Mouse (Mus musculus) frontal cortex, postnatal 25 days (tissue): ENCODE data around the gene Nfil3.
A peak's percentile ranks its signal among the peaks of the same experiment; 100 is the strongest.

Experiments used
- DNase-seq, 2 experiments: peaks; one replicate each; pipeline ENCODE4 v3.0.0; 2022; ENCODE audit warnings: low spot score in 2 of 2

Gene Nfil3

GRCm38 (mm10) chr13:52981441-52982281 lies 788 bp upstream of the Nfil3 start:
- DNase-seq = peak; percentile 18 to 26

- peak; percentile 62 to 66 for DNase-seq
Observed at GRCm38 (mm10) chr13:52980211-52980950, 492 bp downstream of the Nfil3 start.

GRCm38 (mm10) chr13:52979331-52980051 lies 1.4 kb downstream of the Nfil3 start:
- peak; percentile 13 to 19 for DNase-seq

- DNase-seq = peak in 1 of 2 experiments; percentile 13
Observed at GRCm38 (mm10) chr13:52978321-52978981, 2.4 kb downstream of the Nfil3 start.

GRCm38 (mm10) chr13:52977757-52978156 lies 3.1 kb downstream of the Nfil3 start:
- no peak for DNase-seq

GRCm38 (mm10) chr13:52977221-52977609 lies 3.7 kb downstream of the Nfil3 start:
- no peak for DNase-seq

- no peak for DNase-seq
Observed at GRCm38 (mm10) chr13:52976510-52977220, 4.2 kb downstream of the Nfil3 start.

GRCm38 (mm10) chr13:52976130-52976509 lies 4.8 kb downstream of the Nfil3 start:
- DNase-seq = no peak

GRCm38 (mm10) chr13:52974676-52975075 lies 6.2 kb downstream of the Nfil3 start:
- no peak for DNase-seq

GRCm38 (mm10) chr13:52973427-52973826 lies 7.4 kb downstream of the Nfil3 start:
- DNase-seq = no peak

GRCm38 (mm10) chr13:52972626-52973025 lies 8.2 kb downstream of the Nfil3 start:
- no peak for DNase-seq

- DNase-seq = no peak
Observed at GRCm38 (mm10) chr13:52970876-52971275, 10.0 kb downstream of the Nfil3 start.

- DNase-seq = no peak
Observed at GRCm38 (mm10) chr13:52962922-52963321, 18.0 kb downstream of the Nfil3 start.

GRCm38 (mm10) chr13:52962361-52962760 lies 18.5 kb downstream of the Nfil3 start:
- DNase-seq = no peak

GRCm38 (mm10) chr13:52953779-52954553 lies 26.9 kb downstream of the Nfil3 start:
- DNase-seq = no peak

GRCm38 (mm10) chr13:52949211-52949610 lies 31.7 kb downstream of the Nfil3 start:
- no peak for DNase-seq

- no peak for DNase-seq
Observed at GRCm38 (mm10) chr13:52947545-52947944, 33.3 kb downstream of the Nfil3 start.

GRCm38 (mm10) chr13:52945769-52946168 lies 35.1 kb downstream of the Nfil3 start:
- no peak for DNase-seq

- no peak for DNase-seq
Observed at GRCm38 (mm10) chr13:52944116-52944515, 36.8 kb downstream of the Nfil3 start.

- DNase-seq = no peak
Observed at GRCm38 (mm10) chr13:52942876-52943388, 37.9 kb downstream of the Nfil3 start.
